Mouse (Mus musculus) frontal cortex, postnatal 36 days (tissue): Measurements from ENCODE around the gene Ugt8a.

Experiments used
- DNase-seq, 2 experiments: peaks; one replicate each; pipeline ENCODE4 v3.0.0; 2022; ENCODE audit warnings: low spot score in 2 of 2

The Ugt8a gene

GRCm38 (mm10) chr3:125869873-125870272 is 68.5 kb downstream of the Ugt8a start:
- no peak for DNase-seq

- no peak for DNase-seq
These were observed 76.8 kb downstream of the Ugt8a start for GRCm38 (mm10) chr3:125861601-125862000.

GRCm38 (mm10) chr3:125849163-125849872 is 89.1 kb downstream of the Ugt8a start:
- peak in 1 of 2 experiments; percentile 45 for DNase-seq

GRCm38 (mm10) chr3:125828051-125828450 is 110.4 kb downstream of the Ugt8a start:
- no peak for DNase-seq

GRCm38 (mm10) chr3:125827256-125827655 is 111.2 kb downstream of the Ugt8a start:
- DNase-seq: no peak

- DNase-seq: no peak
These were observed 118.7 kb downstream of the Ugt8a start for GRCm38 (mm10) chr3:125819741-125820140.
